Mouse (Mus musculus) lung, adult 2 months (tissue): ENCODE measurements at regions not wholly inside any gene's neighbourhood (a gene's known extent, or its start where the extent isn't known, plus 50 kb on each side); places are given as distances from the start of the nearest gene placed in this dataset.

Experiments used
- CTCF ChIP-seq: fragments of 200-500 bp; IDR thresholded peaks from 2 replicates; pipeline ENCODE4 v1.5.1; 2011; ENCODE audit warnings: mild to moderate bottlenecking, low read length, control low read depth; ENCODE audit not compliant: insufficient read depth
- POLR2A ChIP-seq: fragments of 200-500 bp; IDR thresholded peaks from 2 replicates; pipeline ENCODE4 v1.6.1; 2011; ENCODE audit warnings: low read depth, mild to moderate bottlenecking, control low read depth, low read length, borderline replicate concordance; ENCODE audit errors: extremely low read depth

GRCm38 (mm10) chr16:76525563-76525962, 151.9 kb upstream of the Nrip1 start:
- TF ChIP-seq CTCF (no peak), POLR2A (no peak)
